Comparison of ENCODE assay signal across 18 mouse cellular contexts in the genomic region with DNA sequence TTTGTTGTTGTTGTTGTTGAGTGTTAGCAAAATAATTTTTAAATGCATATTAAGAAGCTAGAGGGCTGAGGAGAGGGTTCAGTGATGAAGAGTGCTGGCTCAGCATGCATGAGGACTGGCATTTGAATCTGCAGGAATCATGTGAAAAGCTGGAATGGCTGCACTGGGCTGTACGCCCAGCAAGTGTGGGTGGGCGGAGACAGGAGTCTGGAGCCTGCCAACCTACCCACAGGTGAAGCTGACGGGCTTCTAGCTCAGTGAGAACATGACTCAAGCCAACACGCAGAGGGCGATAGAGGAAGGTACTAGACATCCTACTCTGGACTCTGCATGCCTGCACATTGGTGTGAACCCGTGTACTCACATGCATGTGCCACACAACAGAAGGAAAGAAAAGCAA. TPM values are rescaled to one million over a fixed set of nuclear protein-coding genes. Genes with fewer than 3 reads are reported as not detected.
A peak's percentile ranks its signal among the peaks of the same experiment; 100 is the strongest.
DNase-seq lines count a peak whose midpoint lies in the region; ATAC-seq and TF ChIP-seq lines count a peak whose summit lies in the region.
"Had no signal": no experiment of that assay in that cellular context is flagged by ENCODE, and none has a peak within 500 bp of the region (broad histone marks: within the 10 kb centered on the region; RNA-seq: fewer than 3 reads in every experiment).

No protein-coding gene starts in this region.

- 0 out of 2 replicates have a peak, but pooled peaks have one; percentile 20 for ATAC-seq in heart, postnatal 0 days (ENCODE audit: insufficient read depth, low read depth)
- ATAC-seq in liver, postnatal 0 days = no peak
- no peak for ATAC-seq in forebrain, embryonic 15.5 days (replicated peaks)
- ATAC-seq: Patski had no signal

- TF ChIP-seq CTCF in heart, postnatal 0 days (IDR thresholded peaks at IDR 0.05; ENCODE audit: low read depth) = no peak
- no peak for TF ChIP-seq CTCF in liver, adult 2 months (IDR thresholded peaks at IDR 0.05; ENCODE audit: low read depth, low read length)
- no peak for TF ChIP-seq CTCF in liver, postnatal 0 days (IDR thresholded peaks at IDR 0.05; ENCODE audit: low read depth)

- no peak overlapping the region for H3K9ac ChIP-seq in heart, postnatal 0 days (replicated peaks; ENCODE audit: low read depth, low read length)
- no peak overlapping the region for H3K9ac ChIP-seq in liver, adult 2 months (ENCODE audit: low read depth, low read length)
- H3K9ac ChIP-seq in liver, postnatal 0 days (replicated peaks) = no peak overlapping the region
- H3K9ac ChIP-seq in forebrain, embryonic 15.5 days (replicated peaks) = no peak overlapping the region
- H3K9ac ChIP-seq: embryonic facial prominence, embryonic 15.5 days; neural tube, embryonic 13.5 days had no signal

- no peak overlapping the region for H3K4me2 ChIP-seq in heart, postnatal 0 days (ENCODE audit: low read depth, low read length)
- no peak overlapping the region for H3K4me2 ChIP-seq in liver, postnatal 0 days (ENCODE audit: low read depth, low read length)
- no peak overlapping the region for H3K4me2 ChIP-seq in forebrain, embryonic 15.5 days (replicated peaks)
- H3K4me2 ChIP-seq: embryonic facial prominence, embryonic 15.5 days; neural tube, embryonic 13.5 days had no signal

- TF ChIP-seq EP300 in heart, postnatal 0 days (IDR thresholded peaks at IDR 0.05; ENCODE audit: low read depth) = no peak
- no peak for TF ChIP-seq EP300 in liver, postnatal 0 days (IDR thresholded peaks at IDR 0.05; ENCODE audit: low read depth)

- H3K27me3 ChIP-seq in heart, postnatal 0 days (ENCODE audit: control insufficient read depth, insufficient read depth, low read length) = no peaks in the 10 kb centered on the region
- H3K27me3 ChIP-seq in liver, adult 2 months (ENCODE audit: control insufficient read depth, insufficient read depth, low read length) = no peaks in the 10 kb centered on the region
- no peaks in the 10 kb centered on the region for H3K27me3 ChIP-seq in liver, postnatal 0 days (ENCODE audit: insufficient read depth, low read length)
- H3K27me3 ChIP-seq in forebrain, embryonic 15.5 days = no peaks in the 10 kb centered on the region
- H3K27me3 ChIP-seq: embryonic facial prominence, embryonic 15.5 days; neural tube, embryonic 13.5 days; Patski had no signal

- no peaks in the 10 kb centered on the region for H3K79me2 ChIP-seq in liver, adult 2 months (ENCODE audit: control insufficient read depth, insufficient read depth, low read length)

- no peak overlapping the region for H3K4me3 ChIP-seq in heart, postnatal 0 days (ENCODE audit: low read depth, low read length)
- no peak overlapping the region for H3K4me3 ChIP-seq in liver, adult 2 months (ENCODE audit: insufficient read depth, low read depth, low read length)
- H3K4me3 ChIP-seq in liver, postnatal 0 days (ENCODE audit: low read depth, low read length) = no peak overlapping the region
- no peak overlapping the region for H3K4me3 ChIP-seq in forebrain, embryonic 15.5 days
- H3K4me3 ChIP-seq: embryonic facial prominence, embryonic 15.5 days; hindbrain, embryonic 10.5 days; neural tube, embryonic 13.5 days had no signal

- DNase-seq in heart, postnatal 0 days (ENCODE audit: low spot score) = no peak
- DNase-seq in heart, adult 9 months (ENCODE audit: low spot score in 2 of 2) = no peak
- peak; percentile 28 for DNase-seq in liver, adult 2 months (ENCODE audit: extremely low read depth, low read depth, low spot score)
- DNase-seq in liver, postnatal 0 days = no peak
- DNase-seq in kidney, postnatal 14 days = peak; percentile 17
- peak; percentile 35 for DNase-seq in right cerebral cortex, postnatal 14 days
- DNase-seq in thymus, postnatal 36 days = no peak
- DNase-seq: heart, adult 18-20 months; liver; lung, postnatal 36 days; midbrain, embryonic 14.5 days had no signal

- H3K9me3 ChIP-seq in heart, postnatal 0 days (replicated peaks; ENCODE audit: control insufficient read depth, low read length) = no peaks in the 10 kb centered on the region
- no peaks in the 10 kb centered on the region for H3K9me3 ChIP-seq in liver, postnatal 0 days (ENCODE audit: low read length)
- H3K9me3 ChIP-seq in forebrain, embryonic 15.5 days = no peaks in the 10 kb centered on the region
- H3K9me3 ChIP-seq: embryonic facial prominence, embryonic 15.5 days; hindbrain, embryonic 10.5 days; neural tube, embryonic 13.5 days had no signal

- no peaks in the 10 kb centered on the region for H3K36me3 ChIP-seq in heart, postnatal 0 days (replicated peaks; ENCODE audit: control insufficient read depth, insufficient read depth, low read length)
- H3K36me3 ChIP-seq in liver, adult 2 months (ENCODE audit: control insufficient read depth, insufficient read depth, low read length) = no peaks in the 10 kb centered on the region
- H3K36me3 ChIP-seq in liver, postnatal 0 days (replicated peaks; ENCODE audit: insufficient read depth, low read length) = no peaks in the 10 kb centered on the region
- no peaks in the 10 kb centered on the region for H3K36me3 ChIP-seq in forebrain, embryonic 15.5 days
- H3K36me3 ChIP-seq: embryonic facial prominence, embryonic 15.5 days; hindbrain, embryonic 10.5 days; neural tube, embryonic 13.5 days had no signal

- 54% methylated on average over 6 of the region's 6 CpGs for WGBS in heart, postnatal 0 days
- WGBS in liver, adult 2 months = 53% methylated on average over 6 of the region's 6 CpGs
- WGBS in liver, postnatal 0 days (ENCODE audit: insufficient replicate concordance) = 63% methylated on average over 6 of the region's 6 CpGs
- 74% methylated on average over 6 of the region's 6 CpGs for WGBS in forebrain, embryonic 15.5 days

- H3K27ac ChIP-seq in heart, postnatal 0 days (ENCODE audit: low read depth) = no peak overlapping the region
- no peak overlapping the region for H3K27ac ChIP-seq in liver, adult 2 months (replicated peaks; ENCODE audit: insufficient read depth, low read depth, low read length)
- no peak overlapping the region for H3K27ac ChIP-seq in liver, postnatal 0 days (ENCODE audit: low read depth)
- H3K27ac ChIP-seq in forebrain, embryonic 15.5 days (replicated peaks) = no peak overlapping the region
- H3K27ac ChIP-seq: embryonic facial prominence, embryonic 15.5 days; hindbrain, embryonic 10.5 days; kidney, postnatal 0 days; neural tube, embryonic 13.5 days; stomach, postnatal 0 days had no signal

- no peaks in the 10 kb centered on the region for H3K4me1 ChIP-seq in heart, postnatal 0 days (ENCODE audit: control insufficient read depth, insufficient read depth)
- no peaks in the 10 kb centered on the region; the same call in 1 of the 2 replicates for H3K4me1 ChIP-seq in liver, adult 2 months (ENCODE audit: control insufficient read depth, insufficient read depth, low read length)
- H3K4me1 ChIP-seq in liver, postnatal 0 days (ENCODE audit: insufficient read depth) = no peaks in the 10 kb centered on the region
- no peaks in the 10 kb centered on the region for H3K4me1 ChIP-seq in forebrain, embryonic 15.5 days
- H3K4me1 ChIP-seq: embryonic facial prominence, embryonic 15.5 days; hindbrain, embryonic 10.5 days had no signal

- TF ChIP-seq POLR2A in liver, adult 2 months (IDR thresholded peaks at IDR 0.05; ENCODE audit: extremely low read depth, insufficient read depth, low read length) = no peak

RNA-seq across cellular contexts. Expression of gene Card11, which starts 41.2 kb away (rescaled TPM):
- total RNA-seq in heart, postnatal 0 days (2014; rRNA removed; ENCODE audit: low replicate concordance) = 0.08 TPM in 1 of 2 replicates, not detected in the other
- polyA plus RNA-seq in heart, postnatal 0 days (2015; fragmentation: Nextera tagmentation; extraction: Ambion mirVana) = 0.30 and 0.45 TPM in 2 replicates
- 0.09 and 0.34 TPM in 2 replicates for total RNA-seq in liver, adult 2 months (2014; rRNA removed)
- 0.27 and 0.71 TPM in 2 replicates for polyA plus RNA-seq in liver, adult 2 months (2012; rRNA removed)
- polyA plus RNA-seq in liver, postnatal 0 days (2015; fragmentation: Nextera tagmentation; extraction: Ambion mirVana) = 0.36 and 0.46 TPM in 2 replicates
- polyA plus RNA-seq in forebrain, embryonic 15.5 days (2015; fragmentation: Nextera tagmentation; extraction: Ambion mirVana) = 0.06 and 0.08 TPM in 2 replicates
- polyA plus RNA-seq: Patski had no signal

Comparison
In these comparisons a context has a peak if more than half of its experiments do, and no peak if none do; other contexts are left out.
1. DNase-seq: peak in liver, adult 2 months (single experiment), kidney, postnatal 14 days (single experiment) and right cerebral cortex, postnatal 14 days (single experiment); none in heart, postnatal 0 days (single experiment), heart, adult 9 months (0 of 2), liver, postnatal 0 days (single experiment) and thymus, postnatal 36 days (0 of 2).